Mouse (Mus musculus) gastrocnemius, adult 2 months (tissue): ENCODE results near the gene Dcaf4. TPM values are rescaled to one million over a fixed set of nuclear protein-coding genes. Genes with fewer than 3 reads are reported as not detected.

Source experiments
- DNase-seq: peaks from one replicate; pipeline ENCODE4 v3.0.0; 2022
- H3K27ac ChIP-seq: fragments of 200-600 bp; 2 replicates; pipeline ENCODE4 v1.8.1; 2022; ENCODE audit warnings: mild to moderate bottlenecking
- H3K4me3 ChIP-seq: fragments of 200-600 bp; 2 replicates; pipeline ENCODE4 v1.8.1; 2022; ENCODE audit warnings: mild to moderate bottlenecking, moderate library complexity
- CTCF ChIP-seq: fragments of 200-600 bp; IDR thresholded peaks from 2 replicates; pipeline ENCODE4 v1.8.1; 2022; ENCODE audit warnings: antibody characterized with exemption, mild to moderate bottlenecking, moderate library complexity
- intact Hi-C: fragments of 180-260 bp; cut with DNase I; formaldehyde crosslinking; loops from one replicate; pipeline ENCODE4 v1.15.1; 2025
- total RNA-seq, 2 experiments: library from RNA; stranded (reverse); gene quantifications; 2 replicates each; pipeline ENCODE4 v1.2.3; 2021

Dcaf4 gene
- total RNA-seq, 2 experiments from 2014 or later, result 18.0 to 24.5 TPM

DNA sequence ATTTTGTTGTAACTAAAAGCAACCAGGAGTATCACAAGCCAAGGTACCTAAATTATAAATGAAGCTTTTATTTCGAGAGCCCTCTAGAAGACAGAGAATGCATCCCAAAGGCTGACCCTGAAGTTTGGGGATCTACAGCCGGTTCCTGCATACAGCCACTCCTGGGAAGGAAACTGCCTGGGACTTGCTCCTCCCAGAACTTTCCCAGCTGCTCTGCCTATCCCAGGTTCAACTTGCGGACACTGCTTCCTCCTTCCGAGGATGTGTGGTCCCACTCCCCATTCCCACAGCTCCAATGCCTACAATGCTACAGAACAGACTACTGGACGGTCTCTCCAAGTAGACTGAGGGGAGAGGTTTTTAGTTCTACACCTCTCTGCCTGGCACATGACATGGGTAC lies 52.5 kb downstream of the Dcaf4 start:
- no peak for DNase-seq
- H3K4me3 ChIP-seq, result no peak overlapping the region
- intact Hi-C loops, result no loop called here
- no peak for TF ChIP-seq CTCF
- no peak overlapping the region for H3K27ac ChIP-seq

DNA sequence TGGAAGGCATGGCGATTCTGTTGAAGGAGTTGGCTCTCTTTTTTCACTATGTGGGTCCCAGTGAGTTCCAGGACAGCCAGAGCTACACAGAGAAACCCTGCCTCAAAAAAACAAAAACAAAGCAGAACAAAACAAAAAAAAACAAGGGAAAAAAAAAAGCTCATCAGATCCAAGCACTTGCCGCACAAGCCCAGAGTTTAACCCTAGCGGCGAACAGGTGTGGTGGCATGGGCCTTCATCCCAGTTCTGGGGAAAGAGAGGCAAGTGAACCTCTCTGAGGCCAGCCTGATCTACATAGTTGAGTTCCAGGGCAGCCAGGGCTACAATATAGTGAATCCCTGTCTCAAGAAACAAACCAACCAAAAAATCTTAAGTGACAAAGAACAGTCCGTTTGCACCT lies 57.2 kb downstream of the Dcaf4 start:
- TF ChIP-seq CTCF, result no peak
- no peak for DNase-seq
- intact Hi-C loops, result no loop called here
- Histone ChIP-seq H3K4me3 (no peak overlapping the region), H3K27ac (no peak overlapping the region)

DNA sequence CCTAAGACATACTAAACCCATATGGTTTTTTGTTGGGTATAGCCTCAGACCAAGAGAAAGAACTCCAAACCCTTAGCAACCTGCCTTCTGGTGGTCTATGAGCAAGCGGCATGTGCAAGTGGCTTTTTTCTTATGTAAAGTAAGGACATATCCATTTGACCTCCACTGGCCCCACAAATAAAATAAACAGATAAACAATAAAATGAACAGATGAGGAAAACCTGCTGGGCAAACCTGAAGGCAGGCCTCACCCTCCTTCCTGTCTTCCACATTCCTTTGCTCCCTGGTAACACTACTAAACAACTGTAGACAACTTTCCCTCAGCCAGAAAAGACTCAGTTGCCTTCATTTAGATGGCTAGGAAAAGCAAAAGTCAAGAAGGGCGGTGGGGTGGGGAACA lies 58.1 kb downstream of the Dcaf4 start:
- peak overlapping the region; percentile 52 for H3K27ac ChIP-seq
- intact Hi-C loops, result no loop called here

DNA sequence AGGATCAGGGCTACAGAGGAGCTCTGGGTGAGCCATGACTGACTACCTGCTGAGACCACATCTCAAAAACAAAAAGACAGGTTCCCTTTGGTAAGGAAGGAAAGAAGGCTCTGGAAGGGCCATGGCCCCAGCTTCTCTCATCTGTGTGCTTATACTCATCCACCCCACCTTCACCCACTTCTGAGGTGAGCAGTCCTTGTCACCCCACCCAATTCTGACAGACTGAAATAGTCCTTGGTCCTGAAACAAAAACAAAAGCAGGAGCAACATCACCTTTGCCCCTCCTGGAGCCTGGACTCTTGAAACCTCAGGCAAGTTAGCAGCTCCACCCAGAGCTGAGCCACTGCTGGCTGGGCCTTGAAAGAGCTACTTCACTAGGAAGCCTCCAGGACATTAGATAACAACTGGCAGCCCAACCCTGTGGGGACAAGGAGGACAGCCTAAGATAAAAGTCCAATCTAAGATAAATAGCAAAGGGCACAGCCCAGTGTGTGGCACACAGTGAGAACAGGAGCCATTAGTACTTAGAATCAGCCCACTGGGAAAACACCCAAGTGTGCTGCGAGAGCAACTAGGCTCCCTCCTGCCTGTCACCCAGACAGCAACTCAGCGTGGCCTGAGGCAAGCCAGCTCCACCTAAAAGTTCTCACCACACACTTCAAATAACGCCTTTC lies 58.8 kb downstream of the Dcaf4 start:
- intact Hi-C loops, result no loop called here
- DNase-seq, result peak; percentile 32
- Histone ChIP-seq H3K4me3 (no peak overlapping the region), H3K27ac (peak overlapping the region; percentile 52)
- TF ChIP-seq CTCF, result no peak

More for the DNA sequence above, 58.1 kb downstream of the Dcaf4 start:
- TF ChIP-seq CTCF, result no peak
- no peak overlapping the region for H3K4me3 ChIP-seq
- DNase-seq, result no peak

DNA sequence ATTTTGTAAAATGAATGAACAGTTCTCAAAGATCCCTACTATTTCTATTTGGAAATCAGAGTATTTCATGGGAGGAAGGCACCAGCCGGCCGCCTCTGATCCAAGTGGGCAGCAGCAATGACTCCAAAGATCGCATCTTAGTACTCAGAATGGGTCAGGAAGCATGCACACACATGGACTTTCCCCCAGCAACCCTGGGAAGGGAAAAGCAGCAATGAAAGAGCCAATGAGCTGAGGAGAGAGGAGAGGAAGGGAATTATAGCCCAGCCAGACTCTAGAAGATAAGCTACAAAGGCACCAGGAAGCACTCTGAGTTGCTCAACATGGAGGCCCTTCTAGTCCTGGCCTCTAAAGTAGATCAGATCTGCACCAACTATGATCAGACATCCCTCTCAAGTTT lies 60.0 kb downstream of the Dcaf4 start:
- intact Hi-C loops, result no loop called here
- Histone ChIP-seq H3K27ac (no peak overlapping the region), H3K4me3 (no peak overlapping the region)
- DNase-seq, result no peak
- no peak for TF ChIP-seq CTCF

DNA sequence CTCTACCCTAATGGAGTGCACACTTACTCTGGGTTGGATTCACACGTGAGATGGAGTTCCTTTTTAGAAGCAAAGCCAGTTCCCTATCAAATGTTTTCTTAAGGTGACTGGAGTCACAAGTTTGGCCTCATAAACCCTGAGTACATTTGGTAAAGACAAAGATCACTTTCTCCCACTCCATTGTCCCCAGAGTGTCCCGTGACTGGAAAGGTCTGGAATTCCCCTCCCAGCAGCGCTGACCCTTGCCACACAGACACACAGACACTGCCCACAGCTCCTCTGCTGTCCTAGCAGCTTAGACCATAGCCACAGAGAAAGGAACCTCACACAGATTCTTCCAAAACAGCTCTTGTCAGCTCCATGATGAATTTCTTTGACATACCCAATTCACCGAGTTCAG lies 61.8 kb downstream of the Dcaf4 start:
- DNase-seq, result no peak
- H3K4me3 ChIP-seq, result no peak overlapping the region
- H3K27ac ChIP-seq, result 0 out of 2 replicates have a peak overlapping the region, but pooled peaks have one; percentile 5
- no peak for TF ChIP-seq CTCF
- intact Hi-C loops, result no loop called here

DNA sequence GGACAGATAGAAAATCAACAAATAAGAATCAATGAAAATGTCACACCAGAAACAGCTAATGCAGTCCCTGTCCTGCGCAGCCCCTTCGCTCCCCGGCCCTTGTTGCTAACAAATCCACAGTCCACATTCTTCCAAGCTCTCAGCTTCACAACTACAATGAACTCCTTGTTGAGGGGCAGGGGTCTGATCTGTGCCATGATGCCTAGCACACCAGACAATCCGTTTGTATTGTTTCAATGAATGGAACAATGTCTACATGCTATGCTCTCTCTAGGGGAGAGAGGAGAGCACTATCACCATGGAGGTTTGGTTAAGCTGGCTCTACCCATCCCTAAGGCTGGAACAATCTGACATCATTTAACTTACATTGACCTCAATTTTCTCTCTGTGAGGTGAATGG lies 62.5 kb downstream of the Dcaf4 start:
- intact Hi-C loops, result no loop called here

DNA sequence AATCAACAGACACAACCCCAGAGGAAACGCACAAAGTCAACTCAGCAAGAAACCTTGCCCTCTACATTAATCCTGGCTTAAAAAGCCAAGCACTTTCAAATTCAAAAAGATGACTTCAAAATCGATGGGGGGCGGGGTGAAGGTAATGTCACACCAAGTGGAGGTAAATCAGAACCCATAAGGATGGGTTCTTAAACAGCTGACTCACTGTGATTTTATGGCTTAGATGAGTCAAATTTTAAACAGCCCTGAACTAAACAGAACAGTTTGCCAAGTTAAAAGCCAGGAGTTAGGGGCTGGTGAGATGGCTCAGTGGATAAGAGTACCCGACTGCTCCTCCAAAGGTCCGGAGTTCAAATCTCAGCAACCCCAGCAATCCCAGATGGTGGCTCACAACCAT lies 66.4 kb downstream of the Dcaf4 start:
- intact Hi-C loops, result no loop called here
- no peak overlapping the region for H3K4me3 ChIP-seq
- no peak overlapping the region for H3K27ac ChIP-seq
- no peak for TF ChIP-seq CTCF
- DNase-seq, result no peak

More for the DNA sequence above, 62.5 kb downstream of the Dcaf4 start:
- no peak for DNase-seq
- Histone ChIP-seq H3K4me3 (no peak overlapping the region), H3K27ac (no peak overlapping the region)
- no peak for TF ChIP-seq CTCF

Other genes starting within 250 kb of the Dcaf4 start
- 10 to 100 TPM; 22.5 to 26.3 TPM for gene Dpf3, start 32.8 kb upstream of the Dcaf4 start, total RNA-seq
- gene Zfyve1, start 76.8 kb downstream of the Dcaf4 start, total RNA-seq, result 10 to 100 TPM; 19.9 to 24.8 TPM
- gene Rbm25, start 110.8 kb downstream of the Dcaf4 start, total RNA-seq, result 10 to 100 TPM; 43.0 to 52.8 TPM
- gene Psen1, start 167.7 kb downstream of the Dcaf4 start, total RNA-seq, result 10 to 100 TPM; 25.8 to 31.2 TPM
- 1 to 10 TPM in 1 of 2 experiments, under 1 TPM in 1; 0.56 to 1.6 TPM for gene Papln, start 243.2 kb downstream of the Dcaf4 start, total RNA-seq